Mouse (Mus musculus) lung, postnatal 0 days (tissue): ENCODE results near the gene Arhgef38. TPM values are rescaled to one million over a fixed set of nuclear protein-coding genes. Genes with fewer than 3 reads are reported as not detected.

Experiments used
- ATAC-seq: fragments of 200-750 bp; cut with Nextera tagmentation; 2 replicates; pipeline ENCODE4 v1.8.0; 2017; ENCODE audit warnings: moderate library complexity
- DNase-seq: peaks from one replicate; pipeline ENCODE4 v3.0.0-alpha.2; 2016; ENCODE audit warnings: low spot score
- H3K27ac ChIP-seq: fragments of 300-500 bp; sonication (generic); 2 replicates; pipeline ENCODE4 v1.5.1; 2014; ENCODE audit warnings: antibody characterized with exemption, mild to moderate bottlenecking, low read length, mixed read lengths
- H3K27me3 ChIP-seq: fragments of 300-500 bp; sonication (generic); replicated peaks from 2 replicates; pipeline ENCODE4 v1.6.1; 2014; ENCODE audit warnings: low read length, mixed read lengths; ENCODE audit not compliant: insufficient read depth
- H3K36me3 ChIP-seq: fragments of 300-500 bp; sonication (generic); 2 replicates; pipeline ENCODE4 v1.6.1; 2014; ENCODE audit warnings: low read length, mixed read lengths; ENCODE audit not compliant: insufficient read depth
- H3K4me1 ChIP-seq: fragments of 300-500 bp; sonication (generic); 2 replicates; pipeline ENCODE4 v1.6.1; 2014; ENCODE audit warnings: antibody characterized with exemption, low read depth, low read length, mixed read lengths; ENCODE audit not compliant: insufficient read depth
- H3K4me2 ChIP-seq: fragments of 300-500 bp; sonication (generic); replicated peaks from 2 replicates; pipeline ENCODE4 v1.6.1; 2014; ENCODE audit warnings: low read depth, mild to moderate bottlenecking, low read length, moderate library complexity, mixed read lengths
- H3K4me3 ChIP-seq: fragments of 300-500 bp; sonication (generic); 2 replicates; pipeline ENCODE4 v1.5.1; 2014; ENCODE audit warnings: low read depth, low read length
- H3K9ac ChIP-seq: fragments of 300-500 bp; sonication (generic); replicated peaks from 2 replicates; pipeline ENCODE4 v1.6.1; 2014; ENCODE audit warnings: low read depth, mild to moderate bottlenecking
- H3K9me3 ChIP-seq: fragments of 300-500 bp; sonication (generic); 2 replicates; pipeline ENCODE4 v1.6.1; 2016; ENCODE audit warnings: low read length, mixed read lengths
- CTCF ChIP-seq: IDR thresholded peaks from 2 replicates; pipeline ENCODE4 v1.5.1; 2016; ENCODE audit warnings: antibody characterized with exemption, mild to moderate bottlenecking
- EP300 ChIP-seq: IDR thresholded peaks from 2 replicates; pipeline ENCODE4 v1.6.1; 2016; ENCODE audit warnings: antibody characterized with exemption, mild to moderate bottlenecking, control low read depth
- WGBS: fragments of 180-500 bp; shearing (Covaris S2); extraction: QIAGEN DNeasy Blood & Tissue Kit; methylation state at CpG from one replicate; pipeline ENCODE4 v1.1.7; 2014; 5-methylcytosine and 5-hydroxymethylcytosine counted together
- polyA plus RNA-seq: library from polyadenylated mRNA; unstranded; fragments of >200 nt; fragmentation: Nextera tagmentation; extraction: Ambion mirVana; gene quantifications from 2 replicates; pipeline ENCODE4 v1.2.1, GENCODE M21; 2015

Arhgef38 gene
- polyA plus RNA-seq, 1 experiment from 2014 or later = 3.6 TPM

- H3K9me3 ChIP-seq = no peaks in the 10 kb centered on the region
- no peaks in the 10 kb centered on the region for H3K27me3 ChIP-seq
- H3K4me1 ChIP-seq = no peaks in the 10 kb centered on the region
- ATAC-seq (no peak), DNase-seq (no peak)
- H3K4me3 ChIP-seq = no peak overlapping the region
- H3K9ac ChIP-seq = no peak overlapping the region
- 70% methylated on average over 3 of the region's 3 CpGs for WGBS
- no peak overlapping the region for H3K27ac ChIP-seq
- H3K36me3 ChIP-seq = no peaks in the 10 kb centered on the region
- no peak overlapping the region for H3K4me2 ChIP-seq
- TF ChIP-seq EP300 (no peak), CTCF (no peak)
These were observed 21.2 kb downstream of the Arhgef38 start for GRCm38 (mm10) chr3:133213434-133214114.

DNA sequence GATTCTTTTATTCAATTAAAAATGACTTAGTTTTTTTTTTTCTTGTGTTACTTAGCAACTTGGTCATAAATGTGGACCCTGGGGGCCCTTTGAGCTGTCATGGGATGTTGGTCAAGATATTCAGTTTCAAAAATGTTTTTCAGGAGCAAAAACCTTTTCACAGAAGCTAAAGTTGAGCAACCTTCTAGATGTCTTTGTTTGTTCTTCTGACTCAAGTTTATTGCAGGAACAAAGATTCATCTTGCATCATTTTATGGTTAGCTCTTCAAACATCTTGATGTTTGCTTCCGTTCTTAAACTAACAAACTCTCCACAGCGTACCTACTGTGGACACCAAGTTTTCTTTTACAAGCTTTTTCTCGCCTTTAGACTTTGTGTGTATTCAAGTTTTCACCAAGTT, 23.4 kb downstream of the Arhgef38 start:
- Histone ChIP-seq H3K9ac (no peak overlapping the region), H3K4me2 (no peak overlapping the region), H3K27me3 (no peaks in the 10 kb centered on the region), H3K4me3 (no peak overlapping the region), H3K4me1 (no peaks in the 10 kb centered on the region), H3K27ac (peak overlapping the region; percentile 43), H3K36me3 (no peaks in the 10 kb centered on the region), H3K9me3 (no peaks in the 10 kb centered on the region)
- 68% methylated on average over 3 of the region's 3 CpGs for WGBS
- peak; percentile 72 for TF ChIP-seq EP300
- TF ChIP-seq CTCF = no peak
- ATAC-seq (peak; percentile 73), DNase-seq (peak; percentile 87)

DNA sequence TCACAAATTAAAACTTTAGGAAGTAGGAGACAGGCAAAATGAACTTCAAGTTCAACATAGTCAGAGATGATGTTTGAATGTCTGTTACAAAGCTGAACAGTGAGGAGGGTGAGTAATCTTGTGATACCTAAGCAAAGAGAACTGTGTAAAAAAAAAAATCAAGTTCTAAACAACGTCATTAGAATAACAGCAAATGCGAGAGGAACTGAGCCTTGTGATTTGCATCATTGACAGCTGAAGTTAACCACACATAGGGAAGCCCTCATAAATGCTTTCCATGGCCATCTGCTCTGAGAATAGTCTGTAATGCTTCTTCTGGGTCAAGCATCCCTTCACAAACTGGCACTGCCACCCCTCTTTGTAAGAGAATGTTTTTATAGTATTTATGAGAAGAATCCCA, 31.0 kb downstream of the Arhgef38 start:
- Histone ChIP-seq H3K4me1 (no peaks in the 10 kb centered on the region), H3K9ac (no peak overlapping the region), H3K36me3 (no peaks in the 10 kb centered on the region), H3K27ac (no peak overlapping the region), H3K4me3 (no peak overlapping the region), H3K27me3 (no peaks in the 10 kb centered on the region), H3K9me3 (no peaks in the 10 kb centered on the region), H3K4me2 (no peak overlapping the region)
- WGBS = 82% methylated on average over 2 of the region's 2 CpGs
- TF ChIP-seq EP300 = no peak
- TF ChIP-seq CTCF = no peak
- ATAC-seq (no peak), DNase-seq (no peak)

DNA sequence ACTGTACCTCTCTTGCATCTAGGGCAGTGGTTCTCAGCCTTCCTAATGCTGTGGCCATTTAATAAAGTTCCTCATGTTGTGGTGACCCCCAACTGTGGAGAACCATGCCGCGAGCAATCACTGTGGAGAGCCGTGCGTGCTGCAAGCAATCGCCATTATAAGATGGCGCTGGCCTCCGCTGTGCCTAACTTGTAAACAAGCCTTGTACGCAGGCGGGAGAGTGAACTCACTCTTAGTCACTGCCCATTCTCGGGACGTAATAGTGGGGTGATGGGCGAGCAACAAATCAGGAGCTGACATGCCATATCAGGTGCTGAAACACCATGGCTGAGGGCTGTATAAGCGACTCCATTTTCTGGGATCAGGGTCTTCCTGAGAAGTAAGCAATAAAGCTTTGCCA, 32.6 kb downstream of the Arhgef38 start:
- ATAC-seq = no peak
- no peak overlapping the region for H3K4me2 ChIP-seq
- no peak overlapping the region for H3K27ac ChIP-seq
- H3K27me3 ChIP-seq = no peaks in the 10 kb centered on the region
- no peak overlapping the region for H3K4me3 ChIP-seq
- no peak for DNase-seq
- TF ChIP-seq EP300 = no peak
- no peak for TF ChIP-seq CTCF
- H3K9me3 ChIP-seq = no peaks in the 10 kb centered on the region
- H3K4me1 ChIP-seq = no peaks in the 10 kb centered on the region
- H3K9ac ChIP-seq = no peak overlapping the region
- WGBS = 88% methylated on average over 13 of the region's 13 CpGs
- no peaks in the 10 kb centered on the region for H3K36me3 ChIP-seq

DNA sequence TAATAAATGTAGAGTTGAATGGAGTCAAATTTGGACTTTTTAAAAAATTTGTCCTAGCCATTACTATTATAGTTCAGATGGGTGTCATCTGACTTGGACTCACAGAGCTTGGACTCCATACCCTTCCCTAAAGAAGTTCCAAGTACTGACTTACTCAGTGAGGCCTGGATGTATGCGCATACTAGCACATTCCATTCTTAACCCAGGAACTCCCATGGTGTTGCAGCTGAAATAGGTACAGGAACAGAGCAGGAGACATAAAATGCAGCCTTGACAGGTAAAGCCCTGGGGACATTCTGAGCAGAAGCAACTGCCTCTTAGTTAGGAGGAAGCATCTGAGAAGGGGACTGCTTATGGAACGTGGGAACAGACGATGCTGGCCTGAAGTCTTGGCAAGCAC, 45.8 kb downstream of the Arhgef38 start:
- H3K9ac ChIP-seq = no peak overlapping the region
- H3K4me1 ChIP-seq = no peaks in the 10 kb centered on the region
- 81% methylated on average over 3 of the region's 3 CpGs for WGBS
- H3K36me3 ChIP-seq = no peaks in the 10 kb centered on the region
- TF ChIP-seq EP300 (no peak), CTCF (no peak)
- H3K27me3 ChIP-seq = no peaks in the 10 kb centered on the region
- ATAC-seq = no peak
- H3K4me3 ChIP-seq = no peak overlapping the region
- no peak overlapping the region for H3K27ac ChIP-seq
- no peaks in the 10 kb centered on the region for H3K9me3 ChIP-seq
- no peak overlapping the region for H3K4me2 ChIP-seq
- no peak for DNase-seq

DNA sequence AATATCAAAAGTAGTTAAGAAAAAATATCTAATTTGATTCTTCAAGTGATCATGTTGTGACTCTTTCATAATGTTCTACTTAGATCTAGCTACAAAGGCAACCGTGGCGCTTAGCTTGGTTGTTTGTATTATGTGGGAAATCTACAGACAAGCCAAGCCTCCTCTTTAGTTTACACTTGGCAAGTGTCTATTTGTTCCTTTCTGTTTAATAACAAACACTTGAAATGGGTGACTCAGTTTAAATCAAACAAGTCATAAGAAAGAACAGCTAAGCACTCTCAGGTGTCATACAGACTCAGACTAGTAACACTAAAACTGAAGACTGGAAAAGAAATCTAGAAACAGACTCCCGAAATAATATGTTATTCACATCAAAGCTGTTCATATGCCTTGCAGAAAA, 47.2 kb downstream of the Arhgef38 start:
- TF ChIP-seq EP300 (no peak), CTCF (no peak)
- Histone ChIP-seq H3K9me3 (no peaks in the 10 kb centered on the region), H3K27me3 (no peaks in the 10 kb centered on the region), H3K9ac (no peak overlapping the region), H3K36me3 (no peaks in the 10 kb centered on the region), H3K27ac (no peak overlapping the region), H3K4me2 (no peak overlapping the region), H3K4me3 (no peak overlapping the region), H3K4me1 (no peaks in the 10 kb centered on the region)
- peak; percentile 60 for DNase-seq
- 0 out of 2 replicates have a peak, but pooled peaks have one; percentile 14 for ATAC-seq
- 55% methylated on average over 3 of the region's 3 CpGs for WGBS
